Mouse (Mus musculus): ENCODE results near the gene Gpam. TPM values are rescaled to one million over a fixed set of nuclear protein-coding genes. Genes with fewer than 3 reads are reported as not detected.
A peak's percentile ranks its signal among the peaks of the same experiment; 100 is the strongest.
"Not testable (repeated sequence)": the region's sequence is repeated elsewhere in the genome, so short reads cannot be mapped to it uniquely, and the experiment has no call there.

The Gpam gene
- polyA plus RNA-seq, 1 experiment from 2014 or later, result 24.6 TPM

GRCm38 (mm10) chr19:55158606-55159005 lies 31.6 kb upstream of the Gpam start:
- no peaks in the 10 kb centered on the region for H3K4me1 ChIP-seq
- no peaks in the 10 kb centered on the region for H3K36me3 ChIP-seq (replicated peaks)
- no peaks in the 10 kb centered on the region for H3K27me3 ChIP-seq (replicated peaks)
- no peak for ATAC-seq (replicated peaks)
- H3K4me3 ChIP-seq, result no peak overlapping the region
- H3K4me2 ChIP-seq, result no peak overlapping the region
- 65% methylated on average over 8 of the region's 8 CpGs for WGBS
- no peaks in the 10 kb centered on the region for H3K9me3 ChIP-seq
- H3K9ac ChIP-seq, result no peak overlapping the region
- H3K27ac ChIP-seq, result no peak overlapping the region

- Histone ChIP-seq H3K27me3 (replicated peaks) (no peaks in the 10 kb centered on the region), H3K9me3 (no peaks in the 10 kb centered on the region), H3K36me3 (replicated peaks) (no peaks in the 10 kb centered on the region), H3K9ac (no peak overlapping the region), H3K4me3 (no peak overlapping the region), H3K27ac (no peak overlapping the region), H3K4me2 (no peak overlapping the region), H3K4me1 (no peaks in the 10 kb centered on the region)
- ATAC-seq (replicated peaks), result no peak
- WGBS, result 87% methylated on average over 7 of the region's 7 CpGs
Observed at GRCm38 (mm10) chr19:55157029-55157428, 30.0 kb upstream of the Gpam start.

- no peaks in the 10 kb centered on the region for H3K4me1 ChIP-seq
- H3K27me3 ChIP-seq (replicated peaks), result no peaks in the 10 kb centered on the region
- no peak overlapping the region for H3K4me2 ChIP-seq
- ATAC-seq (replicated peaks), result no peak
- WGBS, result 91% methylated on average over 6 of the region's 6 CpGs
- no peaks in the 10 kb centered on the region for H3K9me3 ChIP-seq
- no peak overlapping the region for H3K9ac ChIP-seq
- no peak overlapping the region for H3K4me3 ChIP-seq
- H3K36me3 ChIP-seq (replicated peaks), result no peaks in the 10 kb centered on the region
- H3K27ac ChIP-seq, result no peak overlapping the region
Observed at GRCm38 (mm10) chr19:55152983-55153382, 25.9 kb upstream of the Gpam start.

- not testable (repeated sequence) for H3K4me2 ChIP-seq; H3K36me3 ChIP-seq (replicated peaks); H3K4me1 ChIP-seq; H3K4me3 ChIP-seq; H3K9ac ChIP-seq; H3K27ac ChIP-seq; ATAC-seq (replicated peaks); H3K27me3 ChIP-seq (replicated peaks); H3K9me3 ChIP-seq
- 81% methylated on average over 6 of the region's 6 CpGs for WGBS
Observed at GRCm38 (mm10) chr19:55152274-55152673, 25.2 kb upstream of the Gpam start.

- no peak for ATAC-seq (replicated peaks)
- H3K27me3 ChIP-seq (replicated peaks), result no peaks in the 10 kb centered on the region
- no peak overlapping the region for H3K9ac ChIP-seq
- H3K4me2 ChIP-seq, result no peak overlapping the region
- no peaks in the 10 kb centered on the region for H3K36me3 ChIP-seq (replicated peaks)
- no peaks in the 10 kb centered on the region for H3K9me3 ChIP-seq
- 86% methylated on average over 6 of the region's 6 CpGs for WGBS
- no peaks in the 10 kb centered on the region for H3K4me1 ChIP-seq
- H3K27ac ChIP-seq, result no peak overlapping the region
- H3K4me3 ChIP-seq, result no peak overlapping the region
Observed at GRCm38 (mm10) chr19:55149646-55150045, 22.6 kb upstream of the Gpam start.

GRCm38 (mm10) chr19:55148109-55148508 lies 21.1 kb upstream of the Gpam start:
- Histone ChIP-seq H3K9ac (no peak overlapping the region), H3K27me3 (replicated peaks) (no peaks in the 10 kb centered on the region), H3K36me3 (replicated peaks) (no peaks in the 10 kb centered on the region), H3K27ac (no peak overlapping the region), H3K9me3 (no peaks in the 10 kb centered on the region), H3K4me2 (no peak overlapping the region), H3K4me3 (no peak overlapping the region), H3K4me1 (peaks cover 9% of the 10 kb centered on the region; the same call in 1 of the 2 replicates)
- 93% methylated on average over 6 of the region's 6 CpGs for WGBS
- ATAC-seq (replicated peaks), result no peak

GRCm38 (mm10) chr19:55147568-55147967 lies 20.5 kb upstream of the Gpam start:
- Histone ChIP-seq H3K27ac (no peak overlapping the region), H3K36me3 (replicated peaks) (no peaks in the 10 kb centered on the region), H3K9ac (no peak overlapping the region), H3K9me3 (no peaks in the 10 kb centered on the region), H3K4me3 (no peak overlapping the region), H3K27me3 (replicated peaks) (no peaks in the 10 kb centered on the region), H3K4me2 (no peak overlapping the region), H3K4me1 (peaks cover 10% of the 10 kb centered on the region; the same call in 1 of the 2 replicates)
- no peak for ATAC-seq (replicated peaks)
- WGBS, result 82% methylated on average over 9 of the region's 9 CpGs

GRCm38 (mm10) chr19:55145136-55145535 lies 18.1 kb upstream of the Gpam start:
- no peaks in the 10 kb centered on the region for H3K27me3 ChIP-seq (replicated peaks)
- peaks cover 10% of the 10 kb centered on the region; the same call in 1 of the 2 replicates for H3K4me1 ChIP-seq
- no peaks in the 10 kb centered on the region for H3K9me3 ChIP-seq
- no peak overlapping the region for H3K9ac ChIP-seq
- H3K36me3 ChIP-seq (replicated peaks), result no peaks in the 10 kb centered on the region
- no peak for ATAC-seq (replicated peaks)
- no peak overlapping the region for H3K4me3 ChIP-seq
- no peak overlapping the region for H3K27ac ChIP-seq
- WGBS, result 76% methylated on average over 2 of the region's 2 CpGs
- H3K4me2 ChIP-seq, result no peak overlapping the region

- no peak overlapping the region for H3K4me2 ChIP-seq
Observed at GRCm38 (mm10) chr19:55144691-55145090, 17.7 kb upstream of the Gpam start.

GRCm38 (mm10) chr19:55143391-55144300 lies 16.6 kb upstream of the Gpam start:
- no peaks in the 10 kb centered on the region for H3K36me3 ChIP-seq (replicated peaks)
- no peak overlapping the region for H3K4me3 ChIP-seq
- no peaks in the 10 kb centered on the region for H3K9me3 ChIP-seq
- 9% methylated on average over 11 of the region's 11 CpGs for WGBS
- no peak for ATAC-seq (replicated peaks)
- no peaks in the 10 kb centered on the region for H3K27me3 ChIP-seq (replicated peaks)
- H3K4me1 ChIP-seq, result peaks cover 10% of the 10 kb centered on the region; the same call in 1 of the 2 replicates
- no peak overlapping the region for H3K4me2 ChIP-seq
- 0 out of 2 replicates have a peak overlapping the region, but pooled peaks have one; percentile 41 for H3K27ac ChIP-seq
- no peak overlapping the region for H3K9ac ChIP-seq

More at GRCm38 (mm10) chr19:55144691-55145090, 17.7 kb upstream of the Gpam start:
- no peaks in the 10 kb centered on the region for H3K9me3 ChIP-seq
- no peak for ATAC-seq (replicated peaks)
- H3K27ac ChIP-seq, result no peak overlapping the region
- H3K27me3 ChIP-seq (replicated peaks), result no peaks in the 10 kb centered on the region
- no peak overlapping the region for H3K9ac ChIP-seq
- WGBS, result 37% methylated on average over 5 of the region's 5 CpGs
- H3K4me1 ChIP-seq, result peaks cover 10% of the 10 kb centered on the region; the same call in 1 of the 2 replicates
- H3K4me3 ChIP-seq, result no peak overlapping the region
- no peaks in the 10 kb centered on the region for H3K36me3 ChIP-seq (replicated peaks)

GRCm38 (mm10) chr19:55139301-55139700 lies 12.3 kb upstream of the Gpam start:
- Histone ChIP-seq H3K4me3 (no peak overlapping the region), H3K36me3 (replicated peaks) (no peaks in the 10 kb centered on the region), H3K4me2 (no peak overlapping the region), H3K9ac (no peak overlapping the region), H3K27ac (no peak overlapping the region), H3K9me3 (no peaks in the 10 kb centered on the region), H3K4me1 (peaks cover 10% of the 10 kb centered on the region; the same call in 1 of the 2 replicates), H3K27me3 (replicated peaks) (no peaks in the 10 kb centered on the region)
- no peak for ATAC-seq (replicated peaks)
- 74% methylated on average over 7 of the region's 7 CpGs for WGBS

- Histone ChIP-seq H3K9me3 (no peaks in the 10 kb centered on the region), H3K27me3 (replicated peaks) (no peaks in the 10 kb centered on the region), H3K9ac (no peak overlapping the region), H3K27ac (no peak overlapping the region), H3K4me1 (peaks cover 5% of the 10 kb centered on the region; the same call in 1 of the 2 replicates), H3K4me3 (no peak overlapping the region), H3K36me3 (replicated peaks) (no peaks in the 10 kb centered on the region), H3K4me2 (no peak overlapping the region)
- WGBS, result 74% methylated on average over 7 of the region's 7 CpGs
- no peak for ATAC-seq (replicated peaks)
Observed at GRCm38 (mm10) chr19:55138506-55138905, 11.5 kb upstream of the Gpam start.

GRCm38 (mm10) chr19:55137884-55138283 lies 10.8 kb upstream of the Gpam start:
- H3K27me3 ChIP-seq (replicated peaks), result no peaks in the 10 kb centered on the region
- no peaks in the 10 kb centered on the region for H3K9me3 ChIP-seq
- H3K4me3 ChIP-seq, result no peak overlapping the region
- H3K36me3 ChIP-seq (replicated peaks), result no peaks in the 10 kb centered on the region
- no peak overlapping the region for H3K27ac ChIP-seq
- ATAC-seq (replicated peaks), result no peak
- H3K4me1 ChIP-seq, result no peaks in the 10 kb centered on the region; the same call in 1 of the 2 replicates
- H3K4me2 ChIP-seq, result no peak overlapping the region
- WGBS, result 24% methylated on average over 7 of the region's 7 CpGs
- H3K9ac ChIP-seq, result no peak overlapping the region
